Mouse (Mus musculus): ENCODE results near the gene Mapk14. TPM values are rescaled to one million over a fixed set of nuclear protein-coding genes. Genes with fewer than 3 reads are reported as not detected.

Gene Mapk14
- total RNA-seq (2022), result 10 to 100 TPM; 71.5 to 83.8 (median 77.1) TPM

DNA sequence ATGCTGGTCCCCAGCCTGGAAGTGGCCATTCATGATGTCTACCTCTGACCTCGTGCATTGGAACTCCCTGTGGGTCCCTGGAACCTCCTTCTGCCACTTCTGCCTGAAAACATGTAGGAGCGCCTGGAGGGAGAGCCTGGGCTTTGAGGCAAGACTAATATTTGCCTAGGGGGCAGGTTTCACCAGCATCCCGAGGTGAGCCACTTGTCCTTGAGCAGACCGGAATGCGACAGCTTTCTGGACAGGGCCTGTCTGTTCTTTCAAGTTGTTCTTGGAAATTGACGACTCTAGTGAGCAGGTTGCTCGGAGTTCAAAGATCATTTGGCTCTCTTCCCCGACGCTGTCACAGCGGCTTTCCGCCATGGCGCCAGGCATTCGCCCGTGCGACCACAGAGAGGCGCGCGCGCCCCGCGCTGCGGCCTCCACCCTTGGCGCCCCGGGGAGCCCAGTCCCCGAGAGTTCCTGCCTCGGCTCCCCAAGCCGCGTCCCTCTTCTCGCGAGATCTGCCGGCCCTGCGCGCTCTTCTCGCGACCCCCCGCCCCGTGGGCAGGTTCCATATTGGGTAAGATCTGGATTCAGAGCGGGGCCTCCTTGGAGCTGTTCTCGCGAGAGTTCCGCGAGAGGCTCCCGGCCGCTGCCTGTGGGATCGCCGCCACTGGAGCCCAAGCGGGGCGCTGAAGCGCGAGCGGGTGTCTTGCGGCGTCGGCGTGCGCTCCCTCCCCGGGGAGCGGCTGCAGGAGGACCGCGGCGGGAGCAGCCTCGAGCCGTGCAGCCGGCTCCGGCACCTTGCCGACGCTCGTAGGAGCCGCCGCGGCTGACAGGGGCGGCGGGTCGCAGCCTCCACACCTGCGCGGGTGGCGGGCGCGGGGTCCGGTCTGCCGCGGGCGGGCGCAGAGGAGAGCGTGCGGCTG lies at the start of gene Mapk14:
TSS of gene Mapk14 (plus strand) at position 554 of the 911 bp plus-strand sequence.
- peak; percentile 99 for DNase-seq (ENCODE audit: low spot score in 2 of 2)

DNA sequence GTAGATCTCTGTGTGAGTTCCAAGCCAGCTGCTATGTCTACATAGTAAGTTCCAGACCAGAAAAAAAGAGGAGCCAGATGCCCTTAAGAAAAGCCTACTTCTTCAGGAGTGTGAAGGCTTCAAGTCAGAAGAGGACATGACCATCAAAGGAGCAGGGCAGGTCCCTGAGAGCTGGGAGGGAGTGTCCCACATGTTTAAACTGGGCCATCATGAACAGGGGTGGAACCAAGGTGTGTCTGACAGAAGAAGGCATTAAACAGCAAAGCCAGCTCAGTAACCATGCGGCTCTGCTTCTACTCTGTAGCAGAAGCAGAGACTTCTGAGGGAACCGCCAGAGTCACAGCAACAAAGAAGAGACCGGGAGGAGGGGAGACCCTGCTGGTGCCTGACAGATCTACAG lies 47.4 kb upstream of the Mapk14 start:
- no peak for DNase-seq (ENCODE audit: low spot score in 2 of 2)

- DNase-seq (ENCODE audit: low spot score in 2 of 2), result no peak
Measured at GRCm38 (mm10) chr17:28644112-28644511, 47.0 kb upstream of the Mapk14 start.

- DNase-seq (ENCODE audit: low spot score in 2 of 2), result no peak
Measured at GRCm38 (mm10) chr17:28646221-28646620, 44.9 kb upstream of the Mapk14 start.

GRCm38 (mm10) chr17:28648607-28649370 lies 42.3 kb upstream of the Mapk14 start:
- peak; percentile 23 to 46 for DNase-seq (ENCODE audit: low spot score in 2 of 2)

DNA sequence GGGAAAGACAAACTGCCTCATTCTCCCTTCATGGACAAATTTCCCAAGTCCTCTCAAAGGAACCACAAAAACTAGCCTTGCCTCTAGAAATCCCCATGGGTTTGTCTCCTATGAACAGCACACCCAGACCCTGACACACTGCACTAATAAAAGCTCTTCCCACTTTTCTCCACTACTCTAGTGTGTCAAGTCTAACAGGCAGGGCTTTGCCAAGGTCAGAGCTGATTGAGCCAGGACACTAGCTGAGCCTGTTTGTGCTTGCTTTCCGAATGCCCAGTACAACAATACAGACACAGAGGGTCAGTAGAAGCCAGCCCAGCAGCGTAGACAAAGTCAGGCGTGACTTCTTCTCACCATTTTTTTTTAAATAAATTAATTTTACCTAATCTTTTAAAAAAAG lies 40.9 kb upstream of the Mapk14 start:
- DNase-seq (ENCODE audit: low spot score in 2 of 2), result no peak

GRCm38 (mm10) chr17:28657936-28658335 lies 33.2 kb upstream of the Mapk14 start:
- peak in 1 of 2 experiments; percentile 7 for DNase-seq (ENCODE audit: low spot score in 2 of 2)

GRCm38 (mm10) chr17:28659564-28659963 lies 31.6 kb upstream of the Mapk14 start:
- DNase-seq (ENCODE audit: low spot score in 2 of 2), result no peak

DNA sequence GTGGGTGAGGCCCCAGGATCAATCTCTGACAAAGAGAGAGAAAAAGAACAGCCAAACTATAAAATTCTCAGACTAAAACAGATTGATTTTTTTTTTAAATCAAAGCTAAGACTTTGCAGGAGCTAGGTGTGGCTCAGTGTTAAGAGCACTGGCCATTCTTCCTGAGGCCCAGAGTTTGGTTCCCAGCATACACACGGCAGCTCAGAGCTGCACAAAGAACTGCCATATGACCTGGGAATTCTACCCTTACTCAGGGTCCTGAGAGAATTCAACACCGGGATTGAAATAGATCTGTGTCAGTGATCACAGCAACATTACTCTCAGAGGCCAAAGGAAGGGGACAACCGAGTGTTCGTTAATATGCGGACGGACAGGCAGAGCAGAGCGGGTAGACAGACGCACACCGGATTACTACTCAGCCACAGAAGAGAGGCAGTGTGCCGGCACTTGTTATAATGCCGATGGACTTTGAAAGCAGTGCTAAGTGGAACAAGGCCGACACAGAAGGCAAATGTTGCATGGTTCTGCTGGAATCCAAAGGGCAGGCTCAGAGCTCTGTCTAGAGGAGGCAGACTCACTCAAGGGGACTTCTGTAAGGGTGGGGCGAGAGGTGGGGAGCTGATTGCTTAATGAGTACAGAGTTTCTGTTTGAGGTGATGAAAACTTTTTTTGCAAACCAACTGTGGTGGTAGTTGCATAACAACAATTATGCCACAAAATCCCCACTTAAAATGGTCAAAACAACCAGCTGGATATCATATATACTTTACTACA lies 8.6 kb upstream of the Mapk14 start:
- no peak for DNase-seq (ENCODE audit: low spot score in 2 of 2)

DNA sequence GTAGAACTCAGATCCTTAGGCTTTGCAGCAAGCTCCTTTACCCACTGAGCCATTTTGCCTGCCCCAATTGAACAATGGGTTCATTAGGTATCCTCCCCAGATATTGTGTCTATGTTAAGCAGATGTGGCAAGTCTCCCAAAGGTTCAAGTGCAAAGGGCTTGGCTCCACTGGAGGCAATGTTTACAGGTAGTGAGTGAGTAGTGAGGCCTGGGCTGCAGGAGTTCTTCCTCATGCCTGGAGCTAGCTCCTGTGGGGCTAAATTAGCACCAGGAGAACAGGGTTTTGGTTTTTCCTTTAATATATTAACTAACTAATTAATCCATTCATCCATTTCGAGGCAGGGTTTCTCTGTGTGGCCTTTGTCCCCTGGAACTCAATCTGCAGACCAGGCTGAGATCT lies 7.5 kb upstream of the Mapk14 start:
- DNase-seq (ENCODE audit: low spot score in 2 of 2), result no peak

DNA sequence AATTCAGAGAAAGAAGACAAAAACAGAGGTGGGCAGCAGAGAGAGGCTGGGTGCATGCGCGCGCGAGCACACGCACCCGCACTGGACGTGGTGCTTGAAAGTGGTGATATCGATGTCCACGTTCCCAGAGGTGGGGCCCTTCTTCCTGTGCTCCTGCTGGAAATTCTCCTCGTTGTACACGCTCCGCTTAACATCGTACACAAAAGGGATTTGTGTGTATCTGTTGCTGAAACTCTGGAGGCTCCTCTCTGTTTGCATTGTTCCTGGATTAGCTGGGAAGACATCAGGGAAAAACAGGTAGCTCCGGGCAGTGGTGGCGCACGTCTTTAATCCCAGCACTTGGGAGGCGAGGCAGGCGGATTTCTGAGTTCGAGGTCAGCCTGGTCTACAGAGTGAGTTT lies 6.5 kb upstream of the Mapk14 start:
- no peak for DNase-seq (ENCODE audit: low spot score in 2 of 2)

GRCm38 (mm10) chr17:28687354-28687753 lies 3.8 kb upstream of the Mapk14 start:
- DNase-seq (ENCODE audit: low spot score in 2 of 2), result no peak

DNA sequence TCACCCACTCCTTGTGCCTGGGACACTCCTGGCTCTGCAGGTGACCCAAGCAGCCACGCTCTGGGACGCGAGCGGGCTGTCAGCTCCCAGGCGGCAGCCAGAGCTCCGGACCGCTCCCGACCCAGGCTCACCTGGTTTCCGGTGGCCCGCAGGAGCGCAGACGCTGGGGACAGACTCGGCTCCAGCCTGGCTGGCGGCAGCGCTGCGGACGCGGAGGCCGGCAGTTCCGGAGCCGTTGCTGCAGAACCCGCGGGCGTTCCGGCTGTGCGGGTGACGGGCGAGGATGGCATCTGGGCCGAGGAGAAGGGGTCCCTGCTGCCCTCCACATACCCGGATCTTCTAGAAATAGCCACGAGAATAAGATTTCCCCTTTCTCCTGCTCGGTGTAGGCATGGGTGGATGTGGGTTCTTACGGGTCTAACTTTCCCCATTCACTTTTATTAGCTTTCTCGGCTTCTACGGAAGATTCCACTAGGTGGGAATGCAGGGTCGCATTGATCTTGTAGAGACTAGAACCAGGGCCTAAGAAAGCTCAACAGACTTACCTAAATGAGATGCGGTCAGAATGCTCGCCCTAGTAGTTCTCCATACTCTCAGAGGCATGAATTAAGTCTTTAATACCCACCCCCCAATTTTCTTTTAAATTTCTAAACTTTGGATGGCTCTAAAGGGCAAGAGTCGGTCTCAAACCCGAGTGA lies 1.4 kb upstream of the Mapk14 start, which contains the start of gene Slc26a8:
TSS of gene Slc26a8 (minus strand) at position 648 of the 698 bp plus-strand sequence.
- no peak for DNase-seq (ENCODE audit: low spot score in 2 of 2)

DNA sequence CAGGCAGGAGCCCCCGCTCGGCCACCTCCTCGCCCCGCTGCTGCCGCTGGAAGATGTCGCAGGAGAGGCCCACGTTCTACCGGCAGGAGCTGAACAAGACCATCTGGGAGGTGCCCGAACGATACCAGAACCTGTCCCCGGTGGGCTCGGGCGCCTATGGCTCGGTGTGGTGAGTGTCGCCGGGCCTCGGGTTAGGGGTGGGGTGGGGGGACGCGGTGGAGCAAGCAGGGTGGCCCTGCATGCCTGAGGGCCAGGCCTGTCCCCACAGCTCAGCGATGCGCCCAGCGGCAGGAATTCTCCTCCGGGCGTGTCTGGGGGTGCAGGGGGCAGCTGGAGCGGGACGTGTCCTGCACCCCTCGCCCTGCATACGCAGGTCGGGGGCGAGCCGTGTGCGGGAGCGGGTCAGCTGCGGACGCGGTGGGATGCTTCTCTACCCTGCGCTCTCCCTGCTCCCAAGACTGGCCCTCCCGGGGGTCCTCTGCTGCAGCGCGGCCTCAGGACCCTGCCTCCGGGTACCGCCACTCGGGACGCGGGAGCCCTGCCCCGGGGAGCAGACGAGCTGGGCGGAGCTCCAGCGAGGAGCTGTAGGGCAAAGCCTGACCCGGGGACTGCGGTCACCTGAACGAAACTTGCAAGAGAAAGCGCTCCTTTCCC lies 685 bp downstream of the Mapk14 start:
- DNase-seq (ENCODE audit: low spot score in 2 of 2), result no peak

- peak in 1 of 2 experiments; percentile 46 for DNase-seq (ENCODE audit: low spot score in 2 of 2)
Measured at GRCm38 (mm10) chr17:28692341-28692710, 1.2 kb downstream of the Mapk14 start.

GRCm38 (mm10) chr17:28693086-28693485 lies 2.0 kb downstream of the Mapk14 start:
- no peak for DNase-seq (ENCODE audit: low spot score in 2 of 2)

- no peak for DNase-seq (ENCODE audit: low spot score in 2 of 2)
Measured at GRCm38 (mm10) chr17:28694078-28694477, 2.9 kb downstream of the Mapk14 start.

DNA sequence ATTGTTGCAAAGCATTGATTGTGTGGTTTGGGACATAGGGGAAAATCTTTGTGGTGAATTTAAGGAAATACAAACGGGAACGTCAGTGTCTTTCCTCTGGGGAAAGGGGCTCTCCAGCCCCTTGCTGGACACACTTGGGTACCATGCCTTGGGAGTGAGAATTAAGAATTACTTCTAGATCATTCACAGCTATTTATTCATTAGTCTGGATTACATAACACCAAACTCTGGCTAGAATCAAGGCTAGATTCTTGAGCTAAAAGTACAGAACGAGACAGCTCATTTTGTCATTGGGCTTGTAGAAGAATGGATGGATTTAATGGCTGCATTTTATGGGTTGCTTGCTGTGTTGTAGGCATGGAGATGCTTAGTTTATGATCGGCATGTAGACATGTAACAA lies 3.7 kb downstream of the Mapk14 start:
- DNase-seq (ENCODE audit: low spot score in 2 of 2), result no peak

GRCm38 (mm10) chr17:28696641-28697040 lies 5.5 kb downstream of the Mapk14 start:
- DNase-seq (ENCODE audit: low spot score in 2 of 2), result no peak
